Mouse (Mus musculus) lung, adult 2 months (tissue): ENCODE data around the gene Taar9. TPM values are rescaled to one million over a fixed set of nuclear protein-coding genes. Genes with fewer than 3 reads are reported as not detected.
"Not testable (repeated sequence)": the region's sequence is repeated elsewhere in the genome, so short reads cannot be mapped to it uniquely, and the experiment has no call there.

Source experiments
- DNase-seq: peaks from one replicate; pipeline ENCODE4 v3.0.0; 2022
- H3K4me1 ChIP-seq: fragments of 200-500 bp; 2 replicates; pipeline ENCODE4 v1.6.1; 2011; ENCODE audit warnings: low read length; ENCODE audit not compliant: control insufficient read depth, insufficient read depth
- H3K4me3 ChIP-seq: fragments of 200-500 bp; replicated peaks from 2 replicates; pipeline ENCODE3; 2011; ENCODE audit warnings: low read depth, mild to moderate bottlenecking, control low read depth, low read length; ENCODE audit errors: extremely low read depth
- CTCF ChIP-seq: fragments of 200-500 bp; IDR thresholded peaks from 2 replicates; pipeline ENCODE4 v1.5.1; 2011; ENCODE audit warnings: mild to moderate bottlenecking, low read length, control low read depth; ENCODE audit not compliant: insufficient read depth
- POLR2A ChIP-seq: fragments of 200-500 bp; IDR thresholded peaks from 2 replicates; pipeline ENCODE4 v1.6.1; 2011; ENCODE audit warnings: low read depth, mild to moderate bottlenecking, control low read depth, low read length, borderline replicate concordance; ENCODE audit errors: extremely low read depth
- WGBS: fragments of 180-500 bp; shearing (Covaris S2); methylation state at CpG from one replicate; pipeline ENCODE4 v1.1.7; 2018; 5-methylcytosine and 5-hydroxymethylcytosine counted together
- polyA plus RNA-seq: library from polyadenylated mRNA; depleted of rRNA; stranded (reverse); fragments of >200 nt; gene quantifications from 2 replicates; pipeline ENCODE4 v1.2.3, GENCODE M21; 2012; rRNA removed

Gene Taar9
- polyA plus RNA-seq: not detected in 2 replicates

DNA sequence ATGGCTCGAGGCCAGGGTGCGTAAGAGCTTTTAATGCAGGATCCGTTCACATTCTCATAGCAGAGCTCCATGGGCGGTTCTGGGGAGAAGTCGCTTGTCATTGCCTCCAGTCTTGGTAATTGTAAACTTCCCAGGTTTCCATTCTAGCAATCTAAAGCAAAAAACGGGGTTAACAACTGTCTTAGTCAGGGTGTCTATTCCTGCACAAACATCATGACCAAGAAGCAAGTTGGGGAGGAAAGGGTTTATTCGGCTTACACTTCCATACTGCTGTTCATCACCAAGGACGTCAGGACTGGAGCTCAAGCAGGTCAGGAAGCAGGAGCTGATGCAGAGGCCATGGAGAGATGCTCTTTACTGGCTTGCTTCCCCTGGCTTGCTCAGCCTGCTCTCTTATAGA is at the start of gene Taar9:
Taar9 (minus strand) TSS at position 101 of the 400 bp plus-strand sequence.
- 75% methylated on average over 8 of the region's 8 CpGs for WGBS

DNA sequence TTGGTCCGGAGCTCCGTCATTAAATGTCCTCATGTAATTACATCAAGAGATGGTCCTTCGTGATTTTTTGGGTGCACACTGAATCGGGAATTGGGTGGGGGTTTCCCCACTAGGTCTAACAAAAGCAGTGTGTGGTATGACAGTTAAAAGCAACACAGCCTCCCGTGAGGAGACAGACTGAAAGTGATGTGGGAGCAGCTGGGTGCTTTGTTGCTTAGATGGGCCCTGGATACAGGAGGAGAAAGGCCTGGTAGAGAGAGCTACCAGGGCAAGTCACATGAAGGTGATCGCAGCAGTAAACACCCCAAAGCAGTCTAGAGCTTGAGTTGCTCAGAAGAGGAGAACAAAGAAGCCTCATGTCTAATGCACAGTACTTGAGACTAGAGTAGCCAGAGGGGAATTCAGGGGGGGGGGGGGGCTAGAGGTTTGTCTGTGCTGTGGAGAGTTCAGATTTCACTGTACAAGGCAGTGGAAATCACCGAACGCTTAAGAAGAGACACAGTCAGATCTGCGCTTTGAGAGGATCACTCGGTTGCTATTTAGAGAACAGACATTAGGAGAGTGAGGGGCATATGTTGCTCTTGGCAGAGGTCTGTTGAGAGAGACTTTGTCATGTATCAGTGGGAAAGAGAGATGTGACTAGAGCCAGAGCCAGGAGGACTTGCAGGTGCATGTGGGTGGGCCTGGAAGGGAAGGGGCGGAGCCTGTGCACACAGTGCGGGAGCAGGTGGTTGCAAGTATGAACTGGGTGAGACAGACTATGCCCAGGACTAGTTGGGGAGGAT is 49.3 kb upstream of the Taar9 start:
- Histone ChIP-seq H3K4me1 (peaks cover 10% of the 10 kb centered on the region), H3K4me3 (no peak overlapping the region)
- TF ChIP-seq CTCF (no peak), POLR2A (no peak)
- 89% methylated on average over 12 of the region's 12 CpGs for WGBS
- no peak for DNase-seq

More for the DNA sequence above, at the start of gene Taar9:
- not testable (repeated sequence) for DNase-seq, H3K4me3 ChIP-seq, H3K4me1 ChIP-seq

GRCm38 (mm10) chr10:24150086-24150485 is 40.8 kb upstream of the Taar9 start:
- H3K4me1 ChIP-seq: peaks cover 9% of the 10 kb centered on the region
- TF ChIP-seq POLR2A (no peak), CTCF (no peak)
- DNase-seq: no peak
- H3K4me3 ChIP-seq: peak overlapping the region; percentile 59
- 28% methylated on average over 7 of the region's 7 CpGs for WGBS

DNA sequence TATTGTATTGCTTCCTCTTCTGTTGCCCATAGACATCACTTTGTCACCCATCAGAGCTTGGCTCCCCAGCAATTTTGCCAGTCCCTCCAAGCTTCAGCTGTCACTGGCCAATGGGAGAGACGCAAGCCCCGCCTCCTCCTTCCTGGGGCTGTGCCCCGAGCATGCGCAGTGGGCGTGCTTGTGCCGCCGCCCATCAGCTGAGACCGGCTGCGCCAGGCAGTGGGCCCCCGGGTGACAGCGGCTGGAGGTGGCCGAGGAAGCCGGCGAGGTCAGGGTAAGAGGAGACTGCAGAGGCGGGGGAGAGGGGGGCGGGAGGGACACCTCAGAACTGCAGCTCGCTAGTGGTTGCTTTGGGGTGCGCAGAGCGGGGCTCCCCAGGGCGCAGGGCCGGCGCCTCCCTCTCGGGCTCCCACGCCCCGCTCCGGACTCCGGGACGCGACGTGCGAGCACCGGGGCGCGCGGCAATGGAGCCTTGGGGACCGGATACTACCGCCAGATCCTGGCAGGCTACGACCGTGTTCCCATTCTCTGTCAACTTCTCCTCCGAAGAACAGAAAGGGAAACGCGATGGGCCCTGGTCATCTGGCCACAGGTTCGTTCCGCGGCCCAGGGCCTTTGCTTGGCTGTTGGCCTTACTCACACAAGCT is 39.9 kb upstream of the Taar9 start, which contains the start of gene Stx7:
Stx7 (plus strand) TSS at position 168 of the 647 bp plus-strand sequence.
- DNase-seq: peak; percentile 89
- Histone ChIP-seq H3K4me1 (peaks cover 9% of the 10 kb centered on the region), H3K4me3 (peak within 1 kb of the TSS; percentile 69)
- TF ChIP-seq CTCF: no peak
- TF ChIP-seq POLR2A: peak; percentile 84
- WGBS: under 1% methylated on average over 44 of the region's 45 CpGs

DNA sequence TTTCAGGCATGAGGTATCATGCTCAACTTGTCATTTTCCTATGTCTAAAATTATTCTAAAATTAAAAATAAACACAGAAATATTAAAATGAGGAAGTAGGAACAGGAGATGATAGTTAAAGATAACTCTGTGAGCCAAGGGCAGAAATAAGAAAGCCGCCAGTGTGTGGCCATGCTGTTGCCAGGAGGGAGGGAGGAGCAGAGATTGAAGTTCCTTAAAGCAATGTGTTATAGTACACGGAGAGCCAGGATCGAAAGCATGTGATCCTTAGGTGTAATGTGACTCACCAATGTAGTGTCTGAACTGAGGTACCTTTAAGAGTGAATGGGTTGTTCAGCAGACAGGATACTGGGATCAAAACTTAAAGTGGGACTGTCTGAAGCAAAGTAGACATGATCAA is 33.4 kb upstream of the Taar9 start:
- Histone ChIP-seq H3K4me1 (no peaks in the 10 kb centered on the region; the same call in 1 of the 2 replicates), H3K4me3 (no peak overlapping the region)
- whole genome bisulfite sequencing: 55% methylated on average over 3 of the region's 3 CpGs
- TF ChIP-seq POLR2A: no peak
- no peak for TF ChIP-seq CTCF
- DNase-seq: no peak

DNA sequence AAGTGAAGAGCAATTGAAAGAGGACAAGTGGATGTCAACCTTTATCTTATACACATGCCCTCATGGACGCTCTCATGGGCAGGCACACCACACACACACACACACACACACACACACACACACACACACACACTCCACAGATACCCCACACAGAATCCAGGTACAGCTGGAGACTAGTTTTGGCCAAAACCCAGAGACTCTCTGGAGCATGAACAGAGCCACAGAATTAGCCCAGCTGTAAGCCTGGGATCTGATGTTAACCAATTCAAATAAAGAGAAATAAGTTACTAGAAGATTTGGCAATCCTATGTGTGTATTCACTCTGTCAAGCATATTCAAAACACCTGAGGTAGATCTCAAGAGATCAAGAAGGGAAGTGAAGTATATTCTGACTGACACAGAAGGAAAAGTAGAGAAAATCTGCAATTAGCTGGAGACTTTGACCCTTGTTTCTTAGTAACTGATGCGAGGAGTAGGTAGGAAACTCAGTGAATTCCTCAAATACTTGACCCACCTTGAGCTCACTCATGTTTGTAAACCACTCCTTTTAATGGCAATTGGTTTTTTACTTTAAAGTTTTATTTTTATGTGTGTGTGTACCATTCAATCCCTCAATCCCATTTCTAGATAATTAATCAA is 29.4 kb upstream of the Taar9 start:
- WGBS: 49% methylated on average over 2 of the region's 2 CpGs
- Histone ChIP-seq H3K4me3 (no peak overlapping the region), H3K4me1 (no peaks in the 10 kb centered on the region; the same call in 1 of the 2 replicates)
- DNase-seq: no peak
- TF ChIP-seq CTCF (no peak), POLR2A (no peak)

DNA sequence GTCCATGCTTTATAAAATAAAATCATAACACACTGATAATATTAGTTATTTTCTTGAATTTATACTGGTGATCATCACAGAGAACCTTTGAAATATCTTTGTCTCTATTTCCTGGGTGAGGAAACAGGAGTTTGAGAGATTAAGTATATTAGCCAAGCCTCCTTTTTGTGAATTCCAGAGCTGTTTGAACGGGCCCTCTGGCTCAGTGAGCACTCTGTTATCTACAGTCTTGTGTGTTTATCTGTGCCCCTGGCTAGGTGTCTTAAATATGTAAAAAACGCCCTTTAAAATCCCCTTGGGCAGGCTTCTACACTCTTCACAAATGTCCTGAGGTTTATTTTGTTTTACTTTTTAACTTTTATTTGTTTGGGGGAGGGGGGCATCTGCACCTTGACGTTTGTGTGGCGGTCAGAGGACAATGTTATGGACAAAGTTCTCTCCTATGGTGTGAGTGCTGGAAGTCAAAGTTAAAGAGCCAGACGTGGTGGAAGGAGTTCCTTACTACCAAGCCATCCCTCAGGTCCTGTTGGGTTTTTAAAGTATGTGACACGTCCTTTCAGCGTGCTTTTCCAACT is 24.8 kb upstream of the Taar9 start:
- Histone ChIP-seq H3K4me3 (no peak overlapping the region), H3K4me1 (no peaks in the 10 kb centered on the region; the same call in none of the 2 replicates)
- DNase-seq: no peak
- WGBS: 39% methylated on average over 7 of the region's 7 CpGs
- no peak for TF ChIP-seq CTCF
- TF ChIP-seq POLR2A: no peak

- Histone ChIP-seq H3K4me1 (no peaks in the 10 kb centered on the region; the same call in none of the 2 replicates), H3K4me3 (no peak overlapping the region)
- DNase-seq: no peak
- TF ChIP-seq CTCF (no peak), POLR2A (no peak)
- 14% methylated on average over 2 of the region's 2 CpGs for WGBS
Measured at GRCm38 (mm10) chr10:24133132-24133531, 23.8 kb upstream of the Taar9 start.

- DNase-seq: peak; percentile 37
- no peak overlapping the region for H3K4me3 ChIP-seq
- WGBS: 21% methylated on average over 5 of the region's 5 CpGs
Measured at GRCm38 (mm10) chr10:24132273-24132672, 22.9 kb upstream of the Taar9 start.

More at GRCm38 (mm10) chr10:24132273-24132672, 22.9 kb upstream of the Taar9 start:
- TF ChIP-seq POLR2A: 0 out of 2 replicates have a peak, but pooled peaks have one; percentile 20
- no peak for TF ChIP-seq CTCF
- H3K4me1 ChIP-seq: no peaks in the 10 kb centered on the region; the same call in none of the 2 replicates
